Mouse (Mus musculus): Measurements from ENCODE around the gene Il13ra1.

GRCm38 (mm10) chrX:36077164-36077563, 34.7 kb upstream of the Il13ra1 start:
- TF ChIP-seq CTCF (conservative IDR thresholded peaks at IDR 0.05; ENCODE audit: low read length), result no peak
- TF ChIP-seq NANOG (IDR thresholded peaks at IDR 0.05; ENCODE audit: borderline replicate concordance, low read length), result no peak
